Mouse (Mus musculus) ES-Bruce4 (cell line): ENCODE results near the gene Lrrc38.

Experiments
- CTCF ChIP-seq: IDR thresholded peaks from one replicate; pipeline ENCODE4 v1.8.1; 2011; ENCODE audit warnings: low read depth, low read length
- EP300 ChIP-seq: IDR thresholded peaks from 2 replicates; pipeline ENCODE4 v1.6.1; 2011; ENCODE audit warnings: low read depth, low read length; ENCODE audit not compliant: insufficient read depth
- POLR2A ChIP-seq: IDR thresholded peaks from one replicate; pipeline ENCODE4 v1.8.1; 2011; ENCODE audit warnings: low read length; ENCODE audit not compliant: insufficient read depth

GRCm38 (mm10) chr4:143330566-143330965, 19.0 kb upstream of the Lrrc38 start:
- no peak for TF ChIP-seq EP300
- TF ChIP-seq CTCF: no peak
- TF ChIP-seq POLR2A: no peak
